Mouse (Mus musculus) olfactory bulb, adult 2 months (tissue): Measurements from ENCODE around the gene Scgb1c1. TPM values are rescaled to one million over a fixed set of nuclear protein-coding genes. Genes with fewer than 3 reads are reported as not detected.
A peak's percentile ranks its signal among the peaks of the same experiment; 100 is the strongest.

Experiments
- H3K27ac ChIP-seq: fragments of 200-500 bp; 2 replicates; pipeline ENCODE4 v1.5.1; 2012; ENCODE audit warnings: low read depth, low read length; ENCODE audit not compliant: insufficient read depth
- H3K4me1 ChIP-seq: fragments of 200-500 bp; 2 replicates; pipeline ENCODE4 v1.6.1; 2012; ENCODE audit warnings: low read length; ENCODE audit not compliant: control insufficient read depth, insufficient read depth
- H3K4me3 ChIP-seq: fragments of 200-500 bp; 2 replicates; pipeline ENCODE4 v1.5.1; 2012; ENCODE audit warnings: mild to moderate bottlenecking, low read depth, low read length, moderate library complexity; ENCODE audit not compliant: insufficient read depth
- CTCF ChIP-seq: fragments of 200-500 bp; IDR thresholded peaks from 2 replicates; pipeline ENCODE4 v1.5.1; 2012; ENCODE audit warnings: low read depth, mild to moderate bottlenecking, low read length, moderate library complexity; ENCODE audit not compliant: insufficient read depth
- POLR2A ChIP-seq: fragments of 200-500 bp; IDR thresholded peaks from 2 replicates; pipeline ENCODE4 v1.6.1; 2012; ENCODE audit warnings: mild to moderate bottlenecking, low read depth, low read length, moderate library complexity; ENCODE audit not compliant: insufficient read depth
- WGBS: fragments of 180-500 bp; shearing (Covaris S2); methylation state at CpG from one replicate; pipeline ENCODE4 v1.1.7; 2018; 5-methylcytosine and 5-hydroxymethylcytosine counted together
- polyA plus RNA-seq: library from polyadenylated mRNA; stranded (reverse); fragments of >200 nt; gene quantifications from 2 replicates; pipeline ENCODE4 v1.2.4, GENCODE M21; 2012; ENCODE audit warnings: low replicate concordance; ENCODE audit not compliant: missing spikeins, insufficient read depth, insufficient read length

The Scgb1c1 gene
- polyA plus RNA-seq, 1 experiment = not detected

GRCm38 (mm10) chr7:140851916-140852315 is 6.6 kb downstream of the Scgb1c1 start:
- no peak overlapping the region for H3K4me3 ChIP-seq
- H3K4me1 ChIP-seq = peaks cover 10% of the 10 kb centered on the region
- H3K27ac ChIP-seq = no peak overlapping the region
- WGBS = 94% methylated on average over 4 of the region's 4 CpGs
- TF ChIP-seq CTCF = no peak
- no peak for TF ChIP-seq POLR2A

- TF ChIP-seq POLR2A (no peak), CTCF (no peak)
- Histone ChIP-seq H3K4me3 (no peak overlapping the region), H3K4me1 (peaks cover 18% of the 10 kb centered on the region), H3K27ac (no peak overlapping the region)
- 82% methylated on average over 9 of the region's 9 CpGs for WGBS
These were observed 8.0 kb downstream of the Scgb1c1 start for GRCm38 (mm10) chr7:140853386-140853785.

GRCm38 (mm10) chr7:140854483-140854882 is 9.1 kb downstream of the Scgb1c1 start:
- TF ChIP-seq POLR2A (no peak), CTCF (no peak)
- no peak overlapping the region for H3K4me3 ChIP-seq
- WGBS = 92% methylated on average over 18 of the region's 18 CpGs

GRCm38 (mm10) chr7:140855181-140855580 is 9.8 kb downstream of the Scgb1c1 start:
- peaks cover 32% of the 10 kb centered on the region for H3K4me1 ChIP-seq
- no peak overlapping the region for H3K27ac ChIP-seq
- peak overlapping the region; percentile 71; the same call in 1 of the 2 replicates for H3K4me3 ChIP-seq
- no peak for TF ChIP-seq POLR2A
- TF ChIP-seq CTCF = no peak
- 65% methylated on average over 9 of the region's 9 CpGs for WGBS

More at GRCm38 (mm10) chr7:140854483-140854882, 9.1 kb downstream of the Scgb1c1 start:
- Histone ChIP-seq H3K27ac (no peak overlapping the region), H3K4me1 (peaks cover 29% of the 10 kb centered on the region)

- Histone ChIP-seq H3K27ac (peak within 1 kb of the TSS; percentile 68), H3K4me1 (peaks cover 32% of the 10 kb centered on the region), H3K4me3 (peak within 1 kb of the TSS; percentile 71)
- TF ChIP-seq CTCF = no peak
- TF ChIP-seq POLR2A = peak; percentile 55; the same call in 1 of the 2 replicates
- under 1% methylated on average over 51 of the region's 51 CpGs for WGBS
These were observed 10.8 kb downstream of the Scgb1c1 start, which contains the start of gene Gm45785 for GRCm38 (mm10) chr7:140855860-140856784. Gene Gm45785 (minus strand): TSS chr7:140856331.

- TF ChIP-seq POLR2A (peak; percentile 64), CTCF (no peak)
- under 1% methylated on average over 50 of the region's 50 CpGs for WGBS
These were observed 11.6 kb downstream of the Scgb1c1 start, which contains the start of gene Ric8a for GRCm38 (mm10) chr7:140856785-140857549. Gene Ric8a (plus strand): TSS chr7:140856957.

GRCm38 (mm10) chr7:140857550-140858505 is 12.5 kb downstream of the Scgb1c1 start, which contains the start of gene Bet1l:
Gene Bet1l (minus strand): TSS chr7:140857577.
- TF ChIP-seq CTCF = no peak
- no peak for TF ChIP-seq POLR2A
- 25% methylated on average over 40 of the region's 40 CpGs for WGBS
- H3K4me3 ChIP-seq = peak within 1 kb of the TSS; percentile 71
- H3K27ac ChIP-seq = peak within 1 kb of the TSS; percentile 68
- H3K4me1 ChIP-seq = peaks cover 32% of the 10 kb centered on the region

More at GRCm38 (mm10) chr7:140856785-140857549, 11.6 kb downstream of the Scgb1c1 start, which contains the start of gene Ric8a:
- peak within 1 kb of the TSS; percentile 68 for H3K27ac ChIP-seq
- H3K4me3 ChIP-seq = peak within 1 kb of the TSS; percentile 71
- H3K4me1 ChIP-seq = peaks cover 32% of the 10 kb centered on the region

- no peak overlapping the region for H3K27ac ChIP-seq
- peak overlapping the region; percentile 71; the same call in 1 of the 2 replicates for H3K4me3 ChIP-seq
- WGBS = 94% methylated on average over 8 of the region's 8 CpGs
- TF ChIP-seq CTCF = no peak
- no peak for TF ChIP-seq POLR2A
- peaks cover 32% of the 10 kb centered on the region for H3K4me1 ChIP-seq
These were observed 13.4 kb downstream of the Scgb1c1 start for GRCm38 (mm10) chr7:140858746-140859145.
